Mouse (Mus musculus) testis, adult 2 months (tissue): ENCODE results near the gene Slc25a3. TPM values are rescaled to one million over a fixed set of nuclear protein-coding genes. Genes with fewer than 3 reads are reported as not detected.

Experiments
- H3K27ac ChIP-seq: fragments of 200-500 bp; 2 replicates; pipeline ENCODE4 v1.5.1; 2012; ENCODE audit warnings: low read depth, low read length; ENCODE audit not compliant: control insufficient read depth, insufficient read depth
- H3K27me3 ChIP-seq: fragments of 200-500 bp; 2 replicates; pipeline ENCODE4 v1.6.1; 2012; ENCODE audit warnings: mild to moderate bottlenecking, low read length, moderate library complexity; ENCODE audit not compliant: control insufficient read depth, insufficient read depth
- H3K36me3 ChIP-seq: fragments of 200-500 bp; 2 replicates; pipeline ENCODE4 v1.6.1; 2012; ENCODE audit warnings: mild to moderate bottlenecking, low read length; ENCODE audit not compliant: control insufficient read depth, insufficient read depth
- H3K4me1 ChIP-seq: fragments of 200-500 bp; 2 replicates; pipeline ENCODE4 v1.6.1; 2012; ENCODE audit warnings: low read length; ENCODE audit not compliant: control insufficient read depth, insufficient read depth
- H3K4me3 ChIP-seq: fragments of 200-500 bp; 2 replicates; pipeline ENCODE4 v1.5.1; 2012; ENCODE audit warnings: low read depth, mild to moderate bottlenecking, low read length, moderate library complexity, mixed read lengths; ENCODE audit not compliant: control insufficient read depth
- CTCF ChIP-seq: fragments of 200-500 bp; IDR thresholded peaks from 2 replicates; pipeline ENCODE4 v1.5.1; 2012; ENCODE audit warnings: low read depth, mild to moderate bottlenecking, inconsistent platforms, low read length, moderate library complexity; ENCODE audit not compliant: control insufficient read depth, insufficient read depth, insufficient replicate concordance
- POLR2A ChIP-seq: fragments of 200-500 bp; IDR thresholded peaks from 2 replicates; pipeline ENCODE4 v1.6.1; 2012; ENCODE audit warnings: low read depth, mild to moderate bottlenecking, inconsistent platforms, low read length, moderate library complexity; ENCODE audit not compliant: control insufficient read depth
- polyA plus RNA-seq: library from polyadenylated mRNA; depleted of rRNA; stranded (reverse); fragments of >200 nt; gene quantifications from 2 replicates; pipeline ENCODE4 v1.2.3, GENCODE M21; 2012

Gene Slc25a3
- polyA plus RNA-seq, 1 experiment, result 147 TPM

DNA sequence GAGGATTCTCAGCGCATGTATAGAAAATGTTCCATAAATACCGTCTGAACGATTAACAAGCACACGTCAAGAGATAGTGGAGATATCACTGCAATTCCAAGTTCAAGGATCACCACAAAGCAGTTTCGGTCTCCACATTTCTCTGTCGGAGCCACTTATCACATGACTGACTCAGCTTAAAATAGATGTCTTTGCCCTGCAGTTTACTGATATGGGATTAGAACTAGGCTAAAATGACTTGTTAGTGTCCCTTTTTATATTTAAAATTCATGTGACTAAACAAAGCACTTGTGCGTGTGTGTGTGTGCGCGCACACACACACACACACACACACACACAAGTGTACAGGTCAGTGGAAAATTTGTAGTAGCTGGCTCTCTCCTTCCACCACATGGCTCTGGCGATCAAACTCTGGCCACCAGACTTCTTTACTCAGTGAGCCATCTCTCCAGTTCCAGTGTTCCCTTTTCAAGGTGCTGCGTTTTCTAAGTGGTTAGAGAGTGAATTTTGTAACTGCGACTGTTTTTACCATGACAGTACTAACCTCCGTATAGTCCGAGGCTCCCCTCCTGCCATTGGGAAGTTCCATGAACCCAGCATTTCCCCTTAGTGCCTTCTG, 15.4 kb upstream of the Slc25a3 start:
- no peaks in the 10 kb centered on the region for H3K36me3 ChIP-seq
- no peaks in the 10 kb centered on the region for H3K27me3 ChIP-seq
- TF ChIP-seq CTCF (no peak), POLR2A (no peak)
- H3K27ac ChIP-seq, result no peak overlapping the region
- H3K4me1 ChIP-seq, result no peaks in the 10 kb centered on the region
- no peak overlapping the region for H3K4me3 ChIP-seq

GRCm38 (mm10) chr10:91138317-91138716, 14.5 kb upstream of the Slc25a3 start:
- no peak overlapping the region for H3K4me3 ChIP-seq
- TF ChIP-seq CTCF (no peak), POLR2A (no peak)

GRCm38 (mm10) chr10:91137400-91137799, 13.5 kb upstream of the Slc25a3 start:
- Histone ChIP-seq H3K27me3 (no peaks in the 10 kb centered on the region), H3K27ac (no peak overlapping the region), H3K4me3 (no peak overlapping the region), H3K4me1 (no peaks in the 10 kb centered on the region), H3K36me3 (no peaks in the 10 kb centered on the region)
- no peak for TF ChIP-seq POLR2A
- TF ChIP-seq CTCF, result no peak

More at GRCm38 (mm10) chr10:91138317-91138716, 14.5 kb upstream of the Slc25a3 start:
- Histone ChIP-seq H3K27ac (no peak overlapping the region), H3K36me3 (no peaks in the 10 kb centered on the region), H3K27me3 (no peaks in the 10 kb centered on the region), H3K4me1 (no peaks in the 10 kb centered on the region)

DNA sequence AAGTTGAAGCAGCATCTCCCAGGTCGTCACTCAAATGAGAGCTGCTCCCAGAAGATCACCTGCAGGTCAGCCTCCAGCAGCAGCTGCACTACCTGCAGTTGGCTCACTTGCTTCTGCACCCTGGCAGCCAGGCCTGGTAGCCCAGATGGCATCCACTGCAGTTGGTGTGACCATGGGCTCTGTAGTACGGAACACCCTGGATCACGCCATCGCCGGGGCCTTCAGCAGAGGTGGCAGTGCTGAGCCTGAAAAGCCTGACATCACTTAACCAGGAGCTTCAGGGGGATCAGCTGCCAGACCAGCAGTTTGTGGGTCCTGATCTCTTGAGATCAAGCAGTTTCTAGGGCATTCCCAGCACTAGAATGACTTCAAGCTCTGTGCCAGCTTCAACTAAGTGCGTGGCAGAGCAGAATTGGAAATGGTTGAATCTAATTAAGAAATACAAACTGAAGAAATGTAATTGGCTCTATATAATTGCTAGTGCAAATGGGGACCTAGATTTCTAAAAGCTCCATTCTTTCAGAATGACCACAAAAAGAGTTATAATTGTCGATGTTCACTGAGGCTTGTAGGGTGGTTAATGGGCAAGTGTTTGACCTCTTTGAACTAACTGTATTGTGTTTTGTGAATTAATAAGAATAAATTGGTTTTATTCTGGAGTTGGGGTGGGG, 11.6 kb upstream of the Slc25a3 start:
- no peaks in the 10 kb centered on the region for H3K4me1 ChIP-seq
- no peak overlapping the region for H3K4me3 ChIP-seq
- no peak for TF ChIP-seq CTCF
- no peak for TF ChIP-seq POLR2A

GRCm38 (mm10) chr10:91131565-91131964, 7.7 kb upstream of the Slc25a3 start:
- no peak for TF ChIP-seq CTCF
- TF ChIP-seq POLR2A, result no peak
- Histone ChIP-seq H3K36me3 (no peaks in the 10 kb centered on the region), H3K27me3 (no peaks in the 10 kb centered on the region), H3K4me1 (no peaks in the 10 kb centered on the region), H3K27ac (no peak overlapping the region), H3K4me3 (no peak overlapping the region)

More for the DNA sequence above, 11.6 kb upstream of the Slc25a3 start:
- Histone ChIP-seq H3K27me3 (no peaks in the 10 kb centered on the region), H3K27ac (no peak overlapping the region), H3K36me3 (no peaks in the 10 kb centered on the region)

DNA sequence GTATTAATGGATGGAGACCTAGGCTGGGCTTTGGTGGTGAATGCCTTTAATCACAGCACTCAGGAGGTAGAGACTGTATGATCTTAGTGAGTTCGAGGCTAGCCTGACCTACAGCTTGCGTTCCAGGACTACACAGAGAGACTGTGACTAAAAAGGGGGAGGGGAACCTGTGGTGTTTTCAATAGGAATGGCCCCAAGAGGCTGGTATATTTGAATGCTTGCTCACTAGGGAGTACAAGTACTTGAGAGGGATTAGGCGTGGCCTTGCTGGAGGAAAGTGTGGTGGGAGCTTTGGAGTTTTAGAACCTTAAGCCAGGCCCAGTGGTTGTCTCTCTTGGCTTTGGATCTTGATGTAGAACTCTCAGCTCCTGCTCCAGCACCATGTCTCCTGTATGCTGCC, 6.9 kb upstream of the Slc25a3 start:
- Histone ChIP-seq H3K27ac (no peak overlapping the region), H3K27me3 (no peaks in the 10 kb centered on the region), H3K36me3 (no peaks in the 10 kb centered on the region), H3K4me1 (no peaks in the 10 kb centered on the region), H3K4me3 (no peak overlapping the region)
- no peak for TF ChIP-seq POLR2A
- TF ChIP-seq CTCF, result no peak

DNA sequence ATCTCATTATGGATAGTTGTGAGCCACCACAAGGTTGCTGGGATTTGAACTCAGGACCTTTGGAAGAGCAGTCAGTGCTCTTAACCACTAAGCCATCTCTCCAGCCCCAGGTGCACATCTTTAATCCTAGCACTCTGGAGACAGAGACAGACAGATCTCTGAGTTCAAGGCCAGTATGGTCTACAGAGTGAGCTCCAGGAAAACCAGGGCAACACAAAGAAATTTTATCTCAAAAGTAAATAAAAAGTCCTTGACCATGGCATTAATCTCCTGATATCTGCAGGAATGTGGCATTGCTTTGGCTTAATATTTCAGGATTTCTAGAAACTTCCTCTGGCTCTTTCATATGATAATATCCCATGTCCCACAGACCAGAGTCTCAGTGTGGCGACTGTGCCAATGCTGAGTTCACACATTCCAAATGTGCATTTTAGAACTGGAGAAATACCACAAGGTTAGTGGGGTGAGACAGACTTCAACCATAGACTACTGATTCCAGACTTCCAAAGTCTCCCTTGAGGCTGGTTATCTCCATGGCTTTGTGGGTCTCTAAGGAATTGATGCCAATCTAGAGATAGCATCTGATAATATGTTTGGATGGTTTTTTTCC, 4.8 kb upstream of the Slc25a3 start:
- H3K36me3 ChIP-seq, result no peaks in the 10 kb centered on the region
- H3K27me3 ChIP-seq, result no peaks in the 10 kb centered on the region
- no peaks in the 10 kb centered on the region; the same call in 1 of the 2 replicates for H3K4me1 ChIP-seq
- no peak overlapping the region for H3K27ac ChIP-seq
- TF ChIP-seq POLR2A, result no peak
- TF ChIP-seq CTCF, result no peak
- no peak overlapping the region for H3K4me3 ChIP-seq
